Mouse (Mus musculus) ES-E14 (cell line): ENCODE results near the gene Nicn1. TPM values are rescaled to one million over a fixed set of nuclear protein-coding genes. Genes with fewer than 3 reads are reported as not detected.

ENCODE experiments used
- DNase-seq: peaks from one replicate; pipeline ENCODE4 v3.0.0-alpha.2; 2013; ENCODE audit warnings: low read depth, low spot score
- H3K27ac ChIP-seq: 2 replicates; pipeline ENCODE4 v1.5.1; 2012; ENCODE audit warnings: low read depth, mild to moderate bottlenecking, low read length, moderate library complexity, mixed read lengths; ENCODE audit not compliant: poor library complexity, insufficient read depth, severe bottlenecking
- H3K36me3 ChIP-seq: 2 replicates; pipeline ENCODE4 v1.6.1; 2012; ENCODE audit warnings: mild to moderate bottlenecking, low read length, moderate library complexity, mixed read lengths; ENCODE audit not compliant: control insufficient read depth, poor library complexity, insufficient read depth, severe bottlenecking
- H3K4me1 ChIP-seq, 2 experiments: fragments of 150-350 bp in 1 of 2; sonication (generic) in 1 of 2; 2 replicates each; pipeline ENCODE4 v1.6.1; 2012; ENCODE audit warnings: low read length in 2 of 2, mild to moderate bottlenecking in 1 of 2, mixed read lengths in 1 of 2; ENCODE audit not compliant: control insufficient read depth in 2 of 2, insufficient read depth in 2 of 2, poor library complexity in 1 of 2
- H3K4me3 ChIP-seq, 2 experiments: fragments of 150-350 bp in 1 of 2; sonication (generic) in 1 of 2; 2 replicates each; pipeline ENCODE4 v1.5.1; 2012; ENCODE audit warnings: low read length in 2 of 2, low read depth in 1 of 2, mild to moderate bottlenecking in 1 of 2, mixed read lengths in 1 of 2; ENCODE audit not compliant: insufficient read depth in 1 of 2, poor library complexity in 1 of 2, severe bottlenecking in 1 of 2
- H3K9ac ChIP-seq: 2 replicates; pipeline ENCODE4 v1.6.1; 2012; ENCODE audit warnings: low read depth, mild to moderate bottlenecking, low read length, mixed read lengths; ENCODE audit not compliant: poor library complexity, insufficient read depth, severe bottlenecking
- H3K9me3 ChIP-seq: fragments of 150-350 bp; sonication (generic); 2 replicates; pipeline ENCODE4 v1.6.1; 2012; ENCODE audit warnings: low read depth, mild to moderate bottlenecking, low read length; ENCODE audit not compliant: control insufficient read depth, insufficient read depth
- CHD2 ChIP-seq: IDR thresholded peaks from 2 replicates; pipeline ENCODE4 v1.6.1; 2014; ENCODE audit warnings: mild to moderate bottlenecking, low read depth, low read length, inconsistent platforms
- HCFC1 ChIP-seq: IDR thresholded peaks from 2 replicates; pipeline ENCODE4 v1.6.1; 2012; ENCODE audit warnings: low read length, inconsistent platforms, borderline replicate concordance; ENCODE audit not compliant: insufficient read depth
- MAFK ChIP-seq: IDR thresholded peaks from 2 replicates; pipeline ENCODE4 v1.6.1; 2014; ENCODE audit warnings: mild to moderate bottlenecking, low read depth, low read length, inconsistent platforms; ENCODE audit not compliant: insufficient read depth
- ZC3H11A ChIP-seq: IDR thresholded peaks from 2 replicates; pipeline ENCODE4 v1.6.1; 2012; ENCODE audit warnings: low read depth, mild to moderate bottlenecking, inconsistent platforms, low read length, borderline replicate concordance
- ZNF384 ChIP-seq: IDR thresholded peaks from 2 replicates; pipeline ENCODE4 v1.6.1; 2012; ENCODE audit warnings: low read depth, low read length, inconsistent platforms
- in situ Hi-C, 2 experiments: fragments of 600-800 bp; cut with MboI; formaldehyde crosslinking; loops; one replicate each; pipeline ENCODE4 v1.15.1; 2025; ENCODE audit warnings: low sequenced_read_pairs in 2 of 2, inconsistent platforms in 1 of 2; ENCODE audit not compliant: unreplicated experiment in 2 of 2
- total RNA-seq: library from RNA; depleted of rRNA; stranded (reverse); fragments of 300-350 nt; gene quantifications from 2 replicates; pipeline ENCODE4 v1.2.3, GENCODE M21; 2012

The Nicn1 gene
- total RNA-seq, 1 experiment, result 9.2 TPM

GRCm38 (mm10) chr9:108252766-108253165 is 37.5 kb upstream of the Nicn1 start:
- H3K36me3 ChIP-seq, result peaks cover 16% of the 10 kb centered on the region
- in situ Hi-C loops, result no loop called here
- no peak for DNase-seq

GRCm38 (mm10) chr9:108260526-108260925 is 29.7 kb upstream of the Nicn1 start:
- TF ChIP-seq ZNF384, result no peak
- no peak for TF ChIP-seq HCFC1
- in situ Hi-C loops, result no loop called here
- no peak overlapping the region for H3K9ac ChIP-seq
- no peak for DNase-seq
- H3K27ac ChIP-seq, result no peak overlapping the region
- no peaks in the 10 kb centered on the region for H3K9me3 ChIP-seq
- H3K4me3 ChIP-seq, result no peak overlapping the region; a peak in 1 of 4 replicates
- H3K36me3 ChIP-seq, result 0 out of 2 replicates have a peak, but pooled peaks cover 3% of the 10 kb centered on the region
- H3K4me1 ChIP-seq, result peaks cover 10 to 12% of the 10 kb centered on the region in 2 experiments; a peak in 3 of 4 replicates

More at GRCm38 (mm10) chr9:108252766-108253165, 37.5 kb upstream of the Nicn1 start:
- peaks cover 3 to 6% of the 10 kb centered on the region in 2 experiments; a peak in 1 of 4 replicates for H3K4me1 ChIP-seq
- H3K27ac ChIP-seq, result no peak overlapping the region
- TF ChIP-seq MAFK, result no peak
- TF ChIP-seq ZNF384, result no peak
- no peak for TF ChIP-seq HCFC1
- no peak for TF ChIP-seq ZC3H11A
- no peak for TF ChIP-seq CHD2
- H3K9me3 ChIP-seq, result no peaks in the 10 kb centered on the region
- no peak overlapping the region for H3K9ac ChIP-seq
- no peak overlapping the region for H3K4me3 ChIP-seq

- TF ChIP-seq MAFK, result no peak
- H3K4me1 ChIP-seq, result peaks cover 8 to 14% of the 10 kb centered on the region in 2 experiments; a peak in 3 of 4 replicates
- peak overlapping the region; percentile 41; the same call in 1 of the 2 replicates for H3K9ac ChIP-seq
- H3K27ac ChIP-seq, result no peak overlapping the region
- 0 out of 2 replicates have a peak, but pooled peaks cover 3% of the 10 kb centered on the region for H3K36me3 ChIP-seq
- peak overlapping the region; percentile 83 to 91 for H3K4me3 ChIP-seq
- no peaks in the 10 kb centered on the region for H3K9me3 ChIP-seq
- DNase-seq, result no peak
- in situ Hi-C loops, result no loop called here
These were observed 28.4 kb upstream of the Nicn1 start for GRCm38 (mm10) chr9:108261865-108262264.

- Histone ChIP-seq H3K9me3 (no peaks in the 10 kb centered on the region), H3K4me1 (peaks cover 8 to 17% of the 10 kb centered on the region in 2 experiments; a peak in 3 of 4 replicates), H3K4me3 (peak overlapping the region; percentile 83 to 91), H3K36me3 (0 out of 2 replicates have a peak, but pooled peaks cover 3% of the 10 kb centered on the region), H3K9ac (peak overlapping the region; percentile 92), H3K27ac (no peak overlapping the region; the same call in 1 of the 2 replicates)
- DNase-seq, result no peak
- TF ChIP-seq MAFK (no peak), HCFC1 (no peak), ZNF384 (no peak), ZC3H11A (no peak), CHD2 (no peak)
- in situ Hi-C loops, result no loop called here
These were observed 27.7 kb upstream of the Nicn1 start for GRCm38 (mm10) chr9:108262494-108263049.

GRCm38 (mm10) chr9:108263131-108263681 is 27.0 kb upstream of the Nicn1 start:
- Histone ChIP-seq H3K9me3 (no peaks in the 10 kb centered on the region), H3K9ac (peak overlapping the region; percentile 92), H3K27ac (peak overlapping the region; percentile 89), H3K4me3 (peak overlapping the region; percentile 83 to 91), H3K36me3 (0 out of 2 replicates have a peak, but pooled peaks cover 3% of the 10 kb centered on the region), H3K4me1 (peaks cover 8 to 19% of the 10 kb centered on the region in 2 experiments; a peak in 3 of 4 replicates)
- TF ChIP-seq HCFC1, result no peak
- no peak for TF ChIP-seq ZC3H11A
- no peak for TF ChIP-seq MAFK
- no peak for TF ChIP-seq ZNF384
- TF ChIP-seq CHD2, result no peak
- in situ Hi-C loops, result no loop called here
- DNase-seq, result no peak
